Mouse (Mus musculus) liver, adult 2 months (tissue): ENCODE measurements at regions not wholly inside any gene's neighbourhood (a gene's known extent, or its start where the extent isn't known, plus 50 kb on each side); places are given as distances from the start of the nearest gene placed in this dataset.

Experiments
- CTCF ChIP-seq: fragments of 200-500 bp; IDR thresholded peaks from 2 replicates; pipeline ENCODE4 v1.5.1; 2011; ENCODE audit warnings: low read depth, low read length, control low read depth
- POLR2A ChIP-seq: fragments of 200-500 bp; IDR thresholded peaks from 2 replicates; pipeline ENCODE4 v1.6.1; 2011; ENCODE audit warnings: low read length, control low read depth; ENCODE audit not compliant: insufficient read depth; ENCODE audit errors: extremely low read depth

DNA sequence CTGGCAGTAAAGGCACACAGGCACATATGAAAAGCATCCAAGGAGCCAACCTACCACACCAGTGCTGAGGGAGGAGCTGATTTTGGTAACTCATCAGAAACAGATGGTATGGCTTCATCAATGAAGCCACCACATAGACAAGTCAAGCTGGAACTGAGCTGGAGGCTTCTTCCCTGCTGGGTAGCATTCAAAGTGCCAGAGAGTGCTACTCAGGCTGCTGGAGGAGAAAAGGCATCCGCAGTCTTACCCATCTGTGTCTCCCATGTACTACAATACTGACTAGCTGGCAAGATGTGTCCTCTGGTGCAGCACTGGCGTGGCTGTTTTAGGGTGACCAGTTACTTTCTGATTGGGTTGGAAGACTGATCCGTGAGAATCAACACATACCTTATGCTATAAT is 87.3 kb downstream of the Fam76b start:
- no peak for TF ChIP-seq CTCF
- no peak for TF ChIP-seq POLR2A
